ENCODE assay signal across 21 mouse cellular contexts in the genomic region with DNA sequence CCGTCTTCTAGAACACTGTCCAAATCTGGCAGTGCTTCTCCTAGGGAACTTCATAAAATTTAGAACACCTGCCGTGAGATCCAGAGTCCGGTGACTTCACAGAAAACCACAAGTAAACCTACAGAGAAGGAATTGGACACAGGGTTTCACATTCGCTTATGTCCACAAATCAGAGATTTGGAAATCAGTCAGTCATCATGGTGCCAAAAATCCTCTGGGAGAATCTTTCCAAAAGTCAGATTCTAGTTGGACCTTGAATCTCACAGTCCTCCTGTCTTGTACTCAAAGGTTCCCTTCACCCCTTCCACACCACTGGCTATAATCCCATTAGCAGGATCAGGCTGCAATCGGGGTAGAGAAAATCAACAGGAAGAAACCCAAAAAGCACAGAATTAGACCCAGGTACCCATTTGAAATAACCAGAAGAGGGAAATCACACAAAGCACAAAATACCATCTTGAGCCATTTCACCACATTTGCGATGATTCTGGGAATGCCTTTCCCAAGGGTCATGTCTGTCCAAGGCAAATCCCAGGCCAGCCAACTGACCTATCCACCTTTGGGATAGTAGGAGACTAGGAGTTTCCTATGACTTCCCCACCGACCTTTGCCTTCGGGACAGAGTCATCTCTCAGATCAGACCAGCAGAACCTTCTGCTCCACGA. TPM values are rescaled to one million over a fixed set of nuclear protein-coding genes. Genes with fewer than 3 reads are reported as not detected.
DNase-seq lines count a peak whose midpoint lies in the region; ATAC-seq and TF ChIP-seq lines count a peak whose summit lies in the region.
"Had no signal": no experiment of that assay in that cellular context is flagged by ENCODE, and none has a peak within 500 bp of the region (broad histone marks: within the 10 kb centered on the region; RNA-seq: fewer than 3 reads in every experiment).

No protein-coding gene starts in this region.

- H3K9me3 ChIP-seq in heart, embryonic 10.5 days = no peaks in the 10 kb centered on the region
- H3K9me3 ChIP-seq in liver, embryonic 11.5 days (ENCODE audit: control insufficient read depth, low read length) = no peaks in the 10 kb centered on the region
- H3K9me3 ChIP-seq: G1E had no signal

- TF ChIP-seq CTCF in liver, adult 2 months (IDR thresholded peaks at IDR 0.05; ENCODE audit: low read depth, low read length) = no peak

- peaks cover 3% of the 10 kb centered on the region; the same call in 1 of the 2 replicates for H3K4me1 ChIP-seq in heart, embryonic 10.5 days
- H3K4me1 ChIP-seq in liver, adult 2 months (ENCODE audit: control insufficient read depth, insufficient read depth, low read length) = peaks cover 10% of the 10 kb centered on the region
- H3K4me1 ChIP-seq in liver, embryonic 11.5 days (replicated peaks; ENCODE audit: control insufficient read depth, insufficient read depth, low read length) = no peaks in the 10 kb centered on the region

- H3K36me3 ChIP-seq in heart, embryonic 10.5 days = no peaks in the 10 kb centered on the region
- peaks cover 39% of the 10 kb centered on the region for H3K36me3 ChIP-seq in liver, adult 2 months (ENCODE audit: control insufficient read depth, insufficient read depth, low read length)
- no peaks in the 10 kb centered on the region for H3K36me3 ChIP-seq in liver, embryonic 11.5 days (ENCODE audit: control insufficient read depth, insufficient read depth, low read length)
- H3K36me3 ChIP-seq: G1E had no signal

- 82% methylated on average over 9 of the region's 9 CpGs for WGBS in heart, embryonic 10.5 days
- 30% methylated on average over 9 of the region's 9 CpGs for WGBS in liver, adult 2 months
- 83% methylated on average over 9 of the region's 9 CpGs for WGBS in liver, embryonic 11.5 days

- TF ChIP-seq POLR2A in liver, adult 2 months (IDR thresholded peaks at IDR 0.05; ENCODE audit: extremely low read depth, insufficient read depth, low read length) = no peak

- H3K27ac ChIP-seq in heart, embryonic 10.5 days = no peak overlapping the region
- peak overlapping the region; percentile 77 for H3K27ac ChIP-seq in liver, adult 2 months (replicated peaks; ENCODE audit: insufficient read depth, low read depth, low read length)
- no peak overlapping the region for H3K27ac ChIP-seq in liver, embryonic 11.5 days (ENCODE audit: low read depth, low read length)

- no peak for ATAC-seq in liver, embryonic 11.5 days (replicated peaks; ENCODE audit: low FRiP score)
- ATAC-seq: activated CD4-positive, CD25-positive, alpha-beta regulatory T cell, adult 4 months; CD4-positive, CD25-positive, alpha-beta regulatory T cell, adult 4 months; Patski had no signal

- no peak overlapping the region for H3K4me3 ChIP-seq in heart, embryonic 10.5 days
- H3K4me3 ChIP-seq in liver, adult 2 months (ENCODE audit: insufficient read depth, low read depth, low read length) = no peak overlapping the region
- no peak overlapping the region for H3K4me3 ChIP-seq in liver, embryonic 11.5 days (ENCODE audit: low read depth, low read length)

- no peak overlapping the region for H3K4me2 ChIP-seq in liver, embryonic 11.5 days

- no peaks in the 10 kb centered on the region for H3K79me2 ChIP-seq in liver, adult 2 months (ENCODE audit: control insufficient read depth, insufficient read depth, low read length)

- intact Hi-C loops in heart, postnatal 36 days (cut with DNase I) = no loop called here

- H3K9ac ChIP-seq in liver, adult 2 months (ENCODE audit: low read depth, low read length) = no peak overlapping the region
- H3K9ac ChIP-seq in liver, embryonic 11.5 days (ENCODE audit: low read depth, low read length) = no peak overlapping the region

- H3K27me3 ChIP-seq in heart, embryonic 10.5 days (ENCODE audit: insufficient read depth, poor library complexity, severe bottlenecking) = peaks cover 21% of the 10 kb centered on the region
- H3K27me3 ChIP-seq in liver, adult 2 months (ENCODE audit: control insufficient read depth, insufficient read depth, low read length) = no peaks in the 10 kb centered on the region
- no peaks in the 10 kb centered on the region for H3K27me3 ChIP-seq in liver, embryonic 11.5 days (replicated peaks; ENCODE audit: control insufficient read depth, insufficient read depth, low read length)

- DNase-seq in heart, adult 11 months = peak; percentile 73
- DNase-seq in heart, postnatal 36 days = no peak
- DNase-seq in heart, embryonic 10.5 days (ENCODE audit: low spot score) = peak; percentile 63
- no peak for DNase-seq in heart, postnatal 4 days
- DNase-seq in liver, adult 2 months (ENCODE audit: extremely low read depth, low read depth, low spot score) = peak; percentile 97
- DNase-seq in liver, embryonic 11.5 days (ENCODE audit: low spot score) = no peak
- DNase-seq: adrenal gland, adult 2 months; adrenal gland, adult 8-10 months; adrenal gland, postnatal 10 days; adrenal gland, postnatal 14 days; adrenal gland, postnatal 25 days; adrenal gland, postnatal 36 days; B cell, adult 2 months; cerebellum, adult 11 months; cerebellum, adult 11-12 months; cerebellum, adult 18-20 months had no signal

RNA-seq across cellular contexts. Expression of a gene that starts 14.5 kb away (rescaled TPM):
- total RNA-seq in heart, postnatal 36 days (2021) = 10 to 100 TPM; 51.7 to 66.5 TPM
- 8.8 and 9.6 TPM in 2 replicates for polyA plus RNA-seq in heart, embryonic 10.5 days (2016; fragmentation: Nextera tagmentation; extraction: Ambion mirVana)
- total RNA-seq in heart, postnatal 4 days (2021) = 10 to 100 TPM; 23.3 to 26.3 TPM
- 1.3 and 1.5 TPM in 2 replicates for total RNA-seq in liver, adult 2 months (2014; rRNA removed)
- 3.0 and 5.8 TPM in 2 replicates for polyA plus RNA-seq in liver, adult 2 months (2012; rRNA removed)
- 5.2 and 5.6 TPM in 2 replicates for polyA plus RNA-seq in liver, embryonic 11.5 days (2014; fragmentation: Nextera tagmentation; extraction: Ambion mirVana)

RNA-seq across cellular contexts. Expression of a gene that starts 15.6 kb away (rescaled TPM):
- 1 to 10 TPM; 5.7 to 7.0 TPM for total RNA-seq in heart, postnatal 36 days (2021)
- 2.1 and 3.1 TPM in 2 replicates for polyA plus RNA-seq in heart, embryonic 10.5 days (2016; fragmentation: Nextera tagmentation; extraction: Ambion mirVana)
- 1 to 10 TPM; 2.2 to 3.4 TPM for total RNA-seq in heart, postnatal 4 days (2021)
- 35.5 and 40.5 TPM in 2 replicates for total RNA-seq in liver, adult 2 months (2014; rRNA removed)
- 62.0 and 78.1 TPM in 2 replicates for polyA plus RNA-seq in liver, adult 2 months (2012; rRNA removed)
- 2.8 and 4.6 TPM in 2 replicates for polyA plus RNA-seq in liver, embryonic 11.5 days (2014; fragmentation: Nextera tagmentation; extraction: Ambion mirVana)
- total RNA-seq: MEL had no signal
- polyA plus RNA-seq: activated CD4-positive, CD25-positive, alpha-beta regulatory T cell, adult 4 months; G1E; Patski had no signal

RNA-seq across cellular contexts. Expression of a gene that starts 54.3 kb away (rescaled TPM):
- total RNA-seq in heart, postnatal 36 days (2021) = 10 to 100 TPM; 11.7 to 13.9 TPM
- 10.3 and 11.6 TPM in 2 replicates for polyA plus RNA-seq in heart, embryonic 10.5 days (2016; fragmentation: Nextera tagmentation; extraction: Ambion mirVana)
- total RNA-seq in heart, postnatal 4 days (2021) = 10 to 100 TPM; 10.6 to 10.8 TPM
- 16.8 and 18.2 TPM in 2 replicates for total RNA-seq in liver, adult 2 months (2014; rRNA removed)
- 20.2 and 20.7 TPM in 2 replicates for polyA plus RNA-seq in liver, adult 2 months (2012; rRNA removed)
- 20.4 and 20.6 TPM in 2 replicates for polyA plus RNA-seq in liver, embryonic 11.5 days (2014; fragmentation: Nextera tagmentation; extraction: Ambion mirVana)
- total RNA-seq: G1E had no signal
- polyA plus RNA-seq: G1E had no signal

Comparison
In these comparisons a context has a peak if more than half of its experiments do, and no peak if none do; other contexts are left out.
1. DNase-seq: peak in heart, adult 11 months (single experiment), heart, embryonic 10.5 days (single experiment) and liver, adult 2 months (single experiment); none in heart, postnatal 36 days (0 of 2), heart, postnatal 4 days (single experiment) and liver, embryonic 11.5 days (single experiment).